Mouse (Mus musculus) hindbrain, postnatal 0 days (tissue): Measurements from ENCODE around the gene Zmynd19. TPM values are rescaled to one million over a fixed set of nuclear protein-coding genes. Genes with fewer than 3 reads are reported as not detected.
A peak's percentile ranks its signal among the peaks of the same experiment; 100 is the strongest.
"Not testable (repeated sequence)": the region's sequence is repeated elsewhere in the genome, so short reads cannot be mapped to it uniquely, and the experiment has no call there.

Source experiments
- ATAC-seq: fragments of 200-750 bp; cut with Nextera tagmentation; 2 replicates; pipeline ENCODE4 v1.8.0; 2017; ENCODE audit warnings: mild to moderate bottlenecking, moderate TSS enrichment, moderate library complexity
- DNase-seq: peaks from one replicate; pipeline ENCODE4 v3.0.0-alpha.2; 2015; ENCODE audit warnings: low spot score
- H3K27ac ChIP-seq: fragments of 300-500 bp; sonication (generic); 2 replicates; pipeline ENCODE4 v1.5.1; 2014; ENCODE audit warnings: mild to moderate bottlenecking
- H3K27me3 ChIP-seq: fragments of 300-500 bp; sonication (generic); 2 replicates; pipeline ENCODE4 v1.6.1; 2014; ENCODE audit warnings: low read length, mixed read lengths; ENCODE audit not compliant: insufficient read depth
- H3K36me3 ChIP-seq: fragments of 300-500 bp; sonication (generic); 2 replicates; pipeline ENCODE4 v1.6.1; 2014; ENCODE audit warnings: low read length, mixed read lengths; ENCODE audit not compliant: insufficient read depth
- H3K4me1 ChIP-seq: fragments of 300-500 bp; sonication (generic); 2 replicates; pipeline ENCODE4 v1.6.1; 2014; ENCODE audit warnings: antibody characterized with exemption, low read length, mixed read lengths; ENCODE audit not compliant: insufficient read depth
- H3K4me2 ChIP-seq: fragments of 300-500 bp; sonication (generic); 2 replicates; pipeline ENCODE4 v1.6.1; 2014; ENCODE audit warnings: low read depth, mild to moderate bottlenecking, low read length, moderate library complexity, mixed read lengths
- H3K4me3 ChIP-seq: fragments of 300-500 bp; sonication (generic); 2 replicates; pipeline ENCODE4 v1.5.1; 2014; ENCODE audit warnings: low read length
- H3K9ac ChIP-seq: fragments of 300-500 bp; sonication (generic); replicated peaks from 2 replicates; pipeline ENCODE4 v1.6.1; 2014; ENCODE audit warnings: mild to moderate bottlenecking, low read length, moderate library complexity, mixed read lengths
- H3K9me3 ChIP-seq: fragments of 300-500 bp; sonication (generic); 2 replicates; pipeline ENCODE4 v1.6.1; 2016; ENCODE audit warnings: low read length, mixed read lengths
- CTCF ChIP-seq: IDR thresholded peaks from 2 replicates; pipeline ENCODE4 v1.5.1; 2016; ENCODE audit warnings: antibody characterized with exemption, control low read depth, low read depth
- WGBS: fragments of 180-500 bp; shearing (Covaris S2); extraction: QIAGEN DNeasy Blood & Tissue Kit; methylation state at CpG from one replicate; pipeline ENCODE4 v1.1.7; 2014; 5-methylcytosine and 5-hydroxymethylcytosine counted together
- polyA plus RNA-seq: library from polyadenylated mRNA; unstranded; fragments of >200 nt; fragmentation: Nextera tagmentation; extraction: Ambion mirVana; gene quantifications from 2 replicates; pipeline ENCODE4 v1.2.1, GENCODE M21; 2015
- total RNA-seq: library from RNA; depleted of rRNA; stranded (reverse); fragments of >200 nt; gene quantifications from 2 replicates; pipeline ENCODE4 v1.2.3, GENCODE M21; 2014

Gene Zmynd19
- total and polyA plus RNA-seq, 2 experiments from 2014 or later: 21.0 to 23.2 TPM

DNA sequence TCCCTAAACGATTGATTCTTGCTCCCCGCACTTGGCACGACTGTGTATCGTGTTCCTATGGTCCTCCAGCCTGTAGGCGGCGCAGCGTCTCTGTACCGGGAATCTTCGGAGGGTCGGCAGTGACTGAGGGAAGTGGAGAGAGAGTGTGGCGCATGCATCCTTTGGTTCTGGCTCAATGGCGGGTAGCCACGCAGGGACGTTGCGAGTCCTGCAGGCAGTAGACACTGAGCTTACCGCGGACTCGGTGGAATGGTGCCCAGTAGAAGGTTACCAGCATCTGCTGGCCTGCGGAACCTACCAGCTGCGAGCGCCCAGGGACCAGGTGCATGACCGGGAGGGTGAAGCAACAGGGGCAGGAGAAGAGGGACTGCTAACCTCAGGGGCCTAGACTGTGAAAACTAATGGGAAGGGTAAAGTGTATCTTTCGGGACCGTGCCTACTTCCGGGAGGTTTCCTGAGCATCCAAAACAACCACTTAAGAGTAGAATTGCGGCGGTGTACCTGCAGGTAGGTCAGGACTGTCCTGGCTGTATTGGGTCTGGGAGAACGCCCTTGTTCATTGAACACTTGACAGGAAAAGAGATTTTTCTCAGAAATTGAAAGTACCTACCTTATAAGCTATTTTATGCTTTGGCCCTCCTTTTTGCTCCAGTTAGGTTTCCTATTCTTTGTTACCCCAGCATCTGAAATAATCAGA is 12.9 kb downstream of the Zmynd19 start, which contains the start of gene Dph7:
Dph7 (plus strand) TSS at position 97 of the 697 bp plus-strand sequence.
- ATAC-seq: peak; percentile 92
- Histone ChIP-seq H3K36me3 (peaks cover 38% of the 10 kb centered on the region), H3K4me2 (peak within 1 kb of the TSS; percentile 74), H3K4me3 (peak within 1 kb of the TSS; percentile 72), H3K9ac (peak within 1 kb of the TSS; percentile 80), H3K9me3 (no peaks in the 10 kb centered on the region), H3K27ac (peak within 1 kb of the TSS; percentile 70), H3K4me1 (peaks cover 7% of the 10 kb centered on the region; the same call in 1 of the 2 replicates), H3K27me3 (no peaks in the 10 kb centered on the region)
- TF ChIP-seq CTCF: peak; percentile 98
- peak; percentile 95 for DNase-seq
- WGBS: 1% methylated on average over 28 of the region's 28 CpGs

DNA sequence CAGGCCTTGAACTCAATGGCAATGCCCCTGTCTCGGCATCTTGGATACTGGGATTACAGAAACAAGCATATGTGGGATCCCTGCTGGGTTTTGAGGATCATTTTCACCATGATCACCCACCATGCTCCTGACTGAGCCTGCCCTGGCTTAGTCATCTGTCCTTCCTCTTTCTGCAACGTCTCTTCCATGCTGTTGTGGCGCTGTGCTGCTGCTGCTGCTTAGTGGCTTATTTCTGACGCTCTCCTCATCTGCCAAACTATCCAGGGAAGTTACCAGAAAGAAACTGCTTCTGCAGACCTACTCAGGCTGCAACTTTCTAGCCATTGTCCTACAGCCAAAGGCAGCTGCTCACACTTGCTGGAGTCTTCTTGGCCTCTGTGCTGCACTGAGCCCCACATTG is 20.8 kb downstream of the Zmynd19 start:
- Histone ChIP-seq H3K4me3 (no peak overlapping the region), H3K4me2 (no peak overlapping the region), H3K4me1 (peaks cover 5% of the 10 kb centered on the region), H3K27ac (no peak overlapping the region), H3K27me3 (no peaks in the 10 kb centered on the region), H3K9ac (no peak overlapping the region), H3K9me3 (no peaks in the 10 kb centered on the region), H3K36me3 (peaks cover 38% of the 10 kb centered on the region)
- no peak for TF ChIP-seq CTCF
- ATAC-seq (no peak), DNase-seq (no peak)
- WGBS: 81% methylated on average over 4 of the region's 4 CpGs

DNA sequence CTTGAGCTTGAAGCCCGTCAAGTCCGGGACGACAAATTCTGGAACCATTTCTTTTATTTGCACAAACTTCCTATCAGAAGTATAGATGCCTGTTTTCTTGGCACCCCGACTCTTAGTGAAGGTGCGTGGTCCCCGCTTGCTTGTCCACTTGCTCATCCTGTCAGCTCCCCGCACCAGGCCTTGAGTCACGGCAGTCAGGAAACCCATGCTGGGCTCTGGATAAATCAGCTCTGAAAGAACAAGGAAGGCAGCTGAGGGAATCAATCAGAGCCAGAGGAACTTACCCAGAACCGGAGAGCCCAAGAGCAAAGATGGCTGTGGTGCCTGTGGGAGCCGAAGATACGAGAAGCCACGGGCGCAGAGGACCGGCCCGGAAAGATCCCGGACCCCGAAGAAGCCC is 24.9 kb downstream of the Zmynd19 start:
- H3K9me3 ChIP-seq, ATAC-seq, H3K27me3 ChIP-seq, DNase-seq: not testable (repeated sequence)
- H3K4me3 ChIP-seq: peak overlapping the region; percentile 84
- H3K4me2 ChIP-seq: peak overlapping the region; percentile 91
- H3K27ac ChIP-seq: peak overlapping the region; percentile 90
- 1% methylated on average over 17 of the region's 17 CpGs for WGBS
- H3K4me1 ChIP-seq: peaks cover 14% of the 10 kb centered on the region
- peaks cover 21% of the 10 kb centered on the region for H3K36me3 ChIP-seq
- H3K9ac ChIP-seq: peak overlapping the region; percentile 75

DNA sequence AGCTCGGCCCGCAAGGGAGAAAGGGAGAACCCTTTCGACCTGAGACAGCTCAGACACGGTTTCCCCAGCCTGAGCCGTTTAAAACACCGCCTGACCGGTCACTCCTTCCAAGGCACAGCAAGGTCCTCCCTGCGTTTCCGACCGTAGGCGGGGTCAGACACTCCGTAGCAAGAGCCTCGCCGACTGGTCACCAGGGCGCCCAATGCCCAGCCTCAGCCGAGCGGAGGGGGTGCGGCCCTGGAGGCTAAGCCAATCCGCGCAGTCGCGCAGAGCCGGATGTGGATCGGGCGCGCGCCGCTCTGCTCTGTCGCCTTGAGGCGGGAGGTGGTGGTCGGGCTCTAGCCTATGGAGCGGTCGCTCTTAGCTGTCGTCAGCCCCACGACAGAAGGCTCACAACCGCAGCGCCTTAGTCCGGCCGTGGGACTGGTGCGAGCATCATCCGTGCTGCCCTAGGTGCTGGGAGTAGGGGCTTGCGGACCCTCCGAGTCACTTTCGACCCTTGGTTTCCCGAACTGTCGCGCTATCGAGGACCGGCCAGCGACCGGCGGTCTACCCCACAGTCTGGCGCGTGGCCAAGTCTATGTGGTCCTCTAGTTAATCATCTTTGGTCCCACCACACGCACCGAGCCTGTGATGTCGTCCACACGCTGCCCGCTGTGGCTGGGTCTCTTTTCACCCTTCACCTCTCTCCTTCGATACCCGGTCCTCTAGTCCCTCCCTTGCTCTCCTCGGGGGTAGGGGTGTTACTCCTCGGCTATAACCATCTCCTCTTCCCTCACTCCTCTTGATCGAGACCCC is 25.5 kb downstream of the Zmynd19 start, which contains the start of gene Mrpl41:
Mrpl41 (minus strand) TSS at position 193 of the 798 bp plus-strand sequence.
- peaks cover 16% of the 10 kb centered on the region; the same call in 1 of the 2 replicates for H3K36me3 ChIP-seq
- DNase-seq: peak; percentile 99
- WGBS: under 1% methylated on average over 63 of the region's 64 CpGs
- H3K9me3 ChIP-seq: no peaks in the 10 kb centered on the region
- H3K27me3 ChIP-seq: no peaks in the 10 kb centered on the region
- no peak for TF ChIP-seq CTCF
- peak within 1 kb of the TSS; percentile 75 for H3K9ac ChIP-seq
- H3K4me3 ChIP-seq: peak within 1 kb of the TSS; percentile 84
- peak; percentile 99 for ATAC-seq
- peak within 1 kb of the TSS; percentile 91 for H3K4me2 ChIP-seq
- H3K27ac ChIP-seq: peak within 1 kb of the TSS; percentile 90
- peaks cover 14% of the 10 kb centered on the region for H3K4me1 ChIP-seq

DNA sequence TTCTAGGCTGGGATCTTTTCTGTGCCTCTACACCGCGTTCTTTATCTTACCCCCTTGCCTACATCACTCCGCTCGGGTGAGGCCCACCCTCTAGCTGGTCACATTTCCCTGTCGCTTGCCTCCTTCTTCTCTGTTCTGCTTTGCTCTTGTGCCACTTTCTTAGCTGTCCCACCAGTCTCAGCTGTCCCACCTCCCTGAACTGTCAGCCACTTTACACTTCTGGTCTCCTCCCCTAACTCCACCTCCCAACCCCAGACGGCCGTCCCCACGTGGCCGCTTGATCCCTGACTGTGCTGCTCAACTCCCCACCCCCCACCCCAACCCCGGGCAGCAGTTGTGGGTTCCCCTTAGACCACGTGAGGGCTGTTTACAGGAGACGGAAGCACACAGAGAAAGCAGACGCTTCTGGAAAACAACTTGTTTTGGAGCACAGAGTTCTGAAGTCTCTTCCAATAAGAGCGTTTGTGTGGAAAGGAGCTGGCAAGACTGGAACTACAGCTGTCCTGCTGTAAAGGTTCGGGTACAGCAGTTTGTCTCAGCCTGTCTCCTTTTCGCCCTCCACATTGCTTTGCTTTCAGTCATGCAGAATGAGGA is 26.2 kb downstream of the Zmynd19 start, which contains the start of gene Pnpla7:
Pnpla7 (plus strand) TSS at position 330 of the 594 bp plus-strand sequence.
- ATAC-seq (peak; percentile 50), DNase-seq (peak; percentile 75)
- Histone ChIP-seq H3K9me3 (no peaks in the 10 kb centered on the region), H3K9ac (peak within 1 kb of the TSS; percentile 75), H3K36me3 (peaks cover 9% of the 10 kb centered on the region; the same call in 1 of the 2 replicates), H3K27ac (peak within 1 kb of the TSS; percentile 90), H3K4me1 (peaks cover 14% of the 10 kb centered on the region), H3K27me3 (no peaks in the 10 kb centered on the region), H3K4me2 (peak within 1 kb of the TSS; percentile 91), H3K4me3 (peak within 1 kb of the TSS; percentile 84)
- 1% methylated on average over 16 of the region's 16 CpGs for WGBS
- TF ChIP-seq CTCF: no peak

DNA sequence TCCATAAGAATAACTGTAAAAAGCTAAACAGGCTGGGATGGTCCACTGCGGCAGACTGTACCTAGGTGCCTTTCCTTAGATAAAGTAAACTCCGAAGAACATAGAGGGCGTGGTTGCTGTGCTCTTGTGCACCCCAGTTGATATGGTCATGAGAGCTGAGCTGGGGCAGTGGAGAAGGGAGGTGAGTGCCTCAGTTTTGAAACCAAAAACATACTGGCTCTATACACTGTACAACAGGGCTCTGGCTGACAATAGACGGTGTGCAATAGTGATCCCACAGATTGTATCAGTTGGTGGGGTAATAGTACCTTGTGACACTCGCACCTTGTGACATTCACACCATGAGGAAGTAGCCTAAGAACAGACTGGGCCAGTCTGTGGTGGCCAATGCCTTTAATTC is 27.4 kb downstream of the Zmynd19 start:
- Histone ChIP-seq H3K27me3 (no peaks in the 10 kb centered on the region), H3K36me3 (no peaks in the 10 kb centered on the region), H3K9ac (no peak overlapping the region), H3K4me1 (peaks cover 14% of the 10 kb centered on the region), H3K9me3 (no peaks in the 10 kb centered on the region), H3K4me2 (no peak overlapping the region), H3K27ac (no peak overlapping the region), H3K4me3 (no peak overlapping the region)
- WGBS: 95% methylated on average over 5 of the region's 5 CpGs
- TF ChIP-seq CTCF: no peak
- ATAC-seq (no peak), DNase-seq (no peak)
